ENCODE assay signal across 10 mouse cellular contexts in genomic region chr12:17175124-17175523, GRCm38 (mm10). TPM values are rescaled to one million over a fixed set of nuclear protein-coding genes. Genes with fewer than 3 reads are reported as not detected.
DNase-seq lines count a peak whose midpoint lies in the region; ATAC-seq and TF ChIP-seq lines count a peak whose summit lies in the region.
"Had no signal": no experiment of that assay in that cellular context is flagged by ENCODE, and none has a peak within 500 bp of the region (broad histone marks: within the 10 kb centered on the region; RNA-seq: fewer than 3 reads in every experiment).

No protein-coding gene starts in this region.

- no peak overlapping the region for H3K9ac ChIP-seq in hindbrain, embryonic 11.5 days (ENCODE audit: low read depth, low read length)
- H3K9ac ChIP-seq in midbrain, embryonic 12.5 days (replicated peaks), result no peak overlapping the region
- H3K9ac ChIP-seq: liver, embryonic 15.5 days had no signal

- peak overlapping the region; percentile 67 for H3K4me3 ChIP-seq in heart, embryonic 10.5 days
- peak overlapping the region; percentile 76 for H3K4me3 ChIP-seq in E14TG2a.4 (replicated peaks; ENCODE audit: low read length)
- peak overlapping the region; percentile 53; the same call in 1 of the 2 replicates for H3K4me3 ChIP-seq in hindbrain, embryonic 11.5 days (ENCODE audit: low read depth, low read length)
- H3K4me3 ChIP-seq in midbrain, embryonic 12.5 days, result peak overlapping the region; percentile 62
- no peak overlapping the region for H3K4me3 ChIP-seq in thymus, adult 2 months (ENCODE audit: control insufficient read depth, insufficient read depth, low read length)
- H3K4me3 ChIP-seq: liver, embryonic 15.5 days had no signal

- H3K36me3 ChIP-seq in heart, embryonic 10.5 days, result no peaks in the 10 kb centered on the region
- no peaks in the 10 kb centered on the region for H3K36me3 ChIP-seq in E14TG2a.4 (ENCODE audit: insufficient read depth, low read length)
- no peaks in the 10 kb centered on the region for H3K36me3 ChIP-seq in hindbrain, embryonic 11.5 days (ENCODE audit: control insufficient read depth, insufficient read depth, low read length)
- H3K36me3 ChIP-seq in midbrain, embryonic 12.5 days, result no peaks in the 10 kb centered on the region
- no peaks in the 10 kb centered on the region for H3K36me3 ChIP-seq in thymus, adult 2 months (ENCODE audit: control insufficient read depth, insufficient read depth, low read length)
- H3K36me3 ChIP-seq: liver, embryonic 15.5 days had no signal

- peaks cover 45% of the 10 kb centered on the region for H3K27me3 ChIP-seq in heart, embryonic 10.5 days (ENCODE audit: insufficient read depth, poor library complexity, severe bottlenecking)
- peaks cover 60% of the 10 kb centered on the region for H3K27me3 ChIP-seq in E14TG2a.4 (ENCODE audit: insufficient read depth, low read length)
- peaks cover 22% of the 10 kb centered on the region for H3K27me3 ChIP-seq in hindbrain, embryonic 11.5 days (ENCODE audit: control insufficient read depth, insufficient read depth, low read length)
- H3K27me3 ChIP-seq in midbrain, embryonic 12.5 days, result peaks cover 43% of the 10 kb centered on the region
- H3K27me3 ChIP-seq in thymus, adult 2 months (ENCODE audit: control insufficient read depth, insufficient read depth, low read length), result no peaks in the 10 kb centered on the region; the same call in 1 of the 2 replicates

- TF ChIP-seq CTCF in E14TG2a.4 (conservative IDR thresholded peaks at IDR 0.05; ENCODE audit: low read length), result no peak
- no peak for TF ChIP-seq CTCF in thymus, adult 2 months (IDR thresholded peaks at IDR 0.05; ENCODE audit: borderline replicate concordance, control insufficient read depth, extremely low read depth, insufficient read depth, low read length, poor library complexity)

- H3K4me2 ChIP-seq in hindbrain, embryonic 11.5 days (replicated peaks; ENCODE audit: low read depth, low read length), result peak overlapping the region; percentile 99
- H3K4me2 ChIP-seq in midbrain, embryonic 12.5 days (replicated peaks), result peak overlapping the region; percentile 97

- peaks cover 29% of the 10 kb centered on the region for H3K4me1 ChIP-seq in heart, embryonic 10.5 days
- H3K4me1 ChIP-seq in E14TG2a.4 (replicated peaks; ENCODE audit: low read depth, low read length), result peaks cover 22% of the 10 kb centered on the region
- H3K4me1 ChIP-seq in hindbrain, embryonic 11.5 days (replicated peaks; ENCODE audit: control insufficient read depth, insufficient read depth, low read length), result peaks cover 6% of the 10 kb centered on the region; the same call in 1 of the 2 replicates
- H3K4me1 ChIP-seq in midbrain, embryonic 12.5 days, result peaks cover 17% of the 10 kb centered on the region
- no peaks in the 10 kb centered on the region for H3K4me1 ChIP-seq in thymus, adult 2 months (replicated peaks; ENCODE audit: control insufficient read depth, insufficient read depth, low read length)
- H3K4me1 ChIP-seq: liver, embryonic 15.5 days had no signal

- no peak overlapping the region for H3K27ac ChIP-seq in heart, embryonic 10.5 days
- H3K27ac ChIP-seq in hindbrain, embryonic 11.5 days (ENCODE audit: low read depth, low read length), result no peak overlapping the region
- H3K27ac ChIP-seq in midbrain, embryonic 12.5 days (replicated peaks), result no peak overlapping the region
- H3K27ac ChIP-seq in thymus, adult 2 months (ENCODE audit: control insufficient read depth, insufficient read depth, low read length), result no peak overlapping the region
- H3K27ac ChIP-seq: liver, embryonic 15.5 days had no signal

- WGBS in heart, embryonic 10.5 days, result 64% methylated on average over 20 of the region's 20 CpGs
- 79% methylated on average over 20 of the region's 20 CpGs for WGBS in hindbrain, embryonic 11.5 days
- WGBS in midbrain, embryonic 12.5 days, result 75% methylated on average over 20 of the region's 20 CpGs
- 81% methylated on average over 20 of the region's 20 CpGs for WGBS in thymus, adult 2 months

- no peak for TF ChIP-seq POLR2A in thymus, adult 2 months (IDR thresholded peaks at IDR 0.05; ENCODE audit: control insufficient read depth, extremely low read depth, insufficient read depth, low read length, poor library complexity)

- no peak for DNase-seq in heart, embryonic 10.5 days (ENCODE audit: low spot score)
- DNase-seq in heart, adult 9 months (ENCODE audit: low spot score in 2 of 2), result no peak
- DNase-seq in hindbrain, embryonic 11.5 days (ENCODE audit: low spot score), result no peak
- no peak for DNase-seq in thymus, postnatal 10 days (ENCODE audit: low spot score in 2 of 2)
- DNase-seq in frontal cortex, adult 2 months (ENCODE audit: extremely low spot score in 1 of 2, low spot score in 1 of 2), result no peak
- DNase-seq in thymus, adult 2 months, result no peak
- DNase-seq: kidney, postnatal 14 days had no signal

- H3K9me3 ChIP-seq in heart, embryonic 10.5 days, result no peaks in the 10 kb centered on the region
- peaks cover 29% of the 10 kb centered on the region for H3K9me3 ChIP-seq in E14TG2a.4 (ENCODE audit: low read length)
- no peaks in the 10 kb centered on the region for H3K9me3 ChIP-seq in hindbrain, embryonic 11.5 days (ENCODE audit: control insufficient read depth, low read length)
- no peaks in the 10 kb centered on the region for H3K9me3 ChIP-seq in midbrain, embryonic 12.5 days
- H3K9me3 ChIP-seq: liver, embryonic 15.5 days had no signal

- ATAC-seq in hindbrain, embryonic 11.5 days (ENCODE audit: low FRiP score), result no peak
- ATAC-seq in midbrain, embryonic 12.5 days (ENCODE audit: low FRiP score, low read depth), result no peak

RNA-seq across cellular contexts. Expression of gene Kcnf1, which starts 1.6 kb away (rescaled TPM):
- 0.85 and 1.1 TPM in 2 replicates for polyA plus RNA-seq in heart, embryonic 10.5 days (2016; fragmentation: Nextera tagmentation; extraction: Ambion mirVana)
- polyA plus RNA-seq in hindbrain, embryonic 11.5 days (2014; fragmentation: Nextera tagmentation; extraction: Ambion mirVana), result 0.10 and 0.28 TPM in 2 replicates
- 1.3 and 1.4 TPM in 2 replicates for polyA plus RNA-seq in midbrain, embryonic 12.5 days (2016; fragmentation: Nextera tagmentation; extraction: Ambion mirVana)
- 91.9 and 94.0 TPM in 2 replicates for polyA plus RNA-seq in frontal cortex, adult 2 months (2012; rRNA removed)
- 0.17 and 0.75 TPM in 2 replicates for polyA plus RNA-seq in thymus, adult 2 months (2012; rRNA removed)

Comparison
In these comparisons a context has a peak if more than half of its experiments do, and no peak if none do; other contexts are left out.
1. RNA of gene Kcnf1, which starts 1.6 kb away (polyA plus RNA-seq): 91.9 to 94.0 TPM in frontal cortex, adult 2 months; 1.3 to 1.4 TPM in midbrain, embryonic 12.5 days, 0.85 to 1.1 TPM in heart, embryonic 10.5 days, 0.17 to 0.75 TPM in thymus, adult 2 months and 0.10 to 0.28 TPM in hindbrain, embryonic 11.5 days; every median in the first group is over 10 times any median in the second.